Comparison of ENCODE assay signal across 8 mouse cellular contexts in the genomic region with DNA sequence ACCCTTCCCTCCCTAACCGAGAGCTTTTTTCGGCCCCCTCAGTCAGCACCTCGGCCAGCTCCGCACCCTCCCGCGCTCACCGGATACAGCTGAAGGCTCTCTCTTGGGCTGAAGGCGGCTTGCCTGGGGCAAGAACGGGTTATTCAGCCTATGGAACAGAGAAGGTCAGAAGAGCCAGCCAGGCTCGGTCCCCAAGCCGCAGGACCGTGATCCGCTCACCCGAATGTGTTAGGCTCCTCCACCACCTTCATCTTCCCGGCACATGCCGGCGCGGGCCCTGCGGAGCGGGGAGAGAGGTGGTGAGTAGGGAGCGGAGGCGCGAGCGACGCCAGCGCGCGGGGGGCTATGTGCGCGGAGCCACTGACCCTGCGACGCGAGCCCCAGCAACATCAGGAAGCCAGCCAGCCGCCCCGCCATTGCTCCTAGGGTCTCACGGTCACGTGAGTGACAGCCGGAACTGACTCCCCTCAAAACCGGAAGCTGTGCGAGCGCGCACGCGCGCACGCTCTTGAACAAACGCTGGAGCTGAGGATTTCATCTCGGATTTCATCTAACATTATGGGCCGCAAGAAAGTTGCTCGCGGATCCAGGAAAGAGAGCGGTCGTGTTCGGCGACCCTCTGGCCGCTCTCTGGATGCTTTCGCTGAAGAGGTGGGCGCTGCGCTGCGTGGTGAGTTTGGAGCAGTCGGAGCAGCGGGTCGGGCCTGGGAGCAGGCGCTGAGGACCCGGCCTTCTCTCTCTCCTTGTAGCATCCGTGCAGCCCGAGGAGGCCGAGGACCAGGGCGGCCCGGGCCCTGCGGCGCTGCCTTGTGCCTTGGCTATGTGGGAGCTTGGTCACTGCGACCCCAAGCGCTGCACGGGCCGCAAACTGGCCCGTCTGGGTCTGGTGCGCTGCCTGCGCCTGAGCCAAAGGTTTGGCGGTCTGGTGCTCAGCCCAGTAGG. TPM values are rescaled to one million over a fixed set of nuclear protein-coding genes. Genes with fewer than 3 reads are reported as not detected.
A peak's percentile ranks its signal among the peaks of the same experiment; 100 is the strongest.
DNase-seq lines count a peak whose midpoint lies in the region; ATAC-seq and TF ChIP-seq lines count a peak whose summit lies in the region.

Gene Gnptg, minus strand, starts transcription at position 430 of the 942 bp plus-strand sequence.
Gene Tsr3, plus strand, starts transcription at position 476 of the 942 bp plus-strand sequence.

- no peaks in the 10 kb centered on the region for H3K27me3 ChIP-seq in cerebellum, adult 2 months (ENCODE audit: control insufficient read depth, insufficient read depth, low read length)
- H3K27me3 ChIP-seq in forebrain, postnatal 0 days (ENCODE audit: insufficient read depth, low read length): no peaks in the 10 kb centered on the region
- no peaks in the 10 kb centered on the region for H3K27me3 ChIP-seq in lung, embryonic 15.5 days

- peak within 1 kb of the TSS; percentile 70 for H3K9ac ChIP-seq in forebrain, postnatal 0 days
- H3K9ac ChIP-seq in lung, embryonic 15.5 days: peak within 1 kb of the TSS; percentile 94

- peaks cover 9% of the 10 kb centered on the region; the same call in 1 of the 2 replicates for H3K4me1 ChIP-seq in cerebellum, adult 2 months (ENCODE audit: control insufficient read depth, insufficient read depth, low read length)
- H3K4me1 ChIP-seq in forebrain, postnatal 0 days (ENCODE audit: insufficient read depth): peaks cover 11% of the 10 kb centered on the region
- H3K4me1 ChIP-seq in lung, embryonic 15.5 days: peaks cover 19% of the 10 kb centered on the region
- peaks cover 8% of the 10 kb centered on the region for H3K4me1 ChIP-seq in olfactory bulb, adult 2 months (ENCODE audit: control insufficient read depth, insufficient read depth, low read length)

- no peaks in the 10 kb centered on the region for H3K9me3 ChIP-seq in forebrain, postnatal 0 days (ENCODE audit: low read length)
- H3K9me3 ChIP-seq in lung, embryonic 15.5 days: no peaks in the 10 kb centered on the region

- TF ChIP-seq CTCF in cerebellum, adult 2 months (IDR thresholded peaks at IDR 0.05; ENCODE audit: borderline replicate concordance, insufficient read depth, low read depth, low read length): no peak
- no peak for TF ChIP-seq CTCF in forebrain, postnatal 0 days (IDR thresholded peaks at IDR 0.05; ENCODE audit: low read depth)
- TF ChIP-seq CTCF in olfactory bulb, adult 2 months (IDR thresholded peaks at IDR 0.05; ENCODE audit: insufficient read depth, low read depth, low read length): no peak

- DNase-seq in MEL-GATA-1-ER (ENCODE audit: extremely low read depth, low read depth): peak; percentile 85
- DNase-seq in cerebellum, adult 2 months: peak; percentile 84 to 86
- DNase-seq in forebrain, postnatal 0 days: peak; percentile 92
- peak; percentile 85 for DNase-seq in heart, postnatal 4 days
- DNase-seq in layer of hippocampus, adult 8-10 months (ENCODE audit: low spot score in 2 of 2): peak; percentile 67 to 82
- peak; percentile 77 to 83 for DNase-seq in thymus, adult 18-20 months

- H3K4me3 ChIP-seq in cerebellum, adult 2 months (replicated peaks; ENCODE audit: insufficient read depth, low read depth, low read length): peak within 1 kb of the TSS; percentile 86
- peak within 1 kb of the TSS; percentile 82 for H3K4me3 ChIP-seq in forebrain, postnatal 0 days (ENCODE audit: low read depth, low read length)
- H3K4me3 ChIP-seq in lung, embryonic 15.5 days: peak within 1 kb of the TSS; percentile 81
- peak within 1 kb of the TSS; percentile 76 for H3K4me3 ChIP-seq in olfactory bulb, adult 2 months (ENCODE audit: insufficient read depth, low read depth, low read length)

- peak; percentile 78 for TF ChIP-seq POLR2A in cerebellum, adult 2 months (IDR thresholded peaks at IDR 0.05; ENCODE audit: borderline replicate concordance, insufficient read depth, low read length)
- peak; percentile 91 for TF ChIP-seq POLR2A in olfactory bulb, adult 2 months (IDR thresholded peaks at IDR 0.05; ENCODE audit: insufficient read depth, low read depth, low read length)

- H3K27ac ChIP-seq in cerebellum, adult 2 months (ENCODE audit: insufficient read depth, low read length): peak within 1 kb of the TSS; percentile 52
- peak within 1 kb of the TSS; percentile 76 for H3K27ac ChIP-seq in forebrain, postnatal 0 days (ENCODE audit: low read depth, low read length)
- H3K27ac ChIP-seq in lung, embryonic 15.5 days: peak within 1 kb of the TSS; percentile 87
- H3K27ac ChIP-seq in olfactory bulb, adult 2 months (ENCODE audit: insufficient read depth, low read depth, low read length): peak within 1 kb of the TSS; percentile 47; the same call in 1 of the 2 replicates

- peak; percentile 94 for ATAC-seq in forebrain, postnatal 0 days
- ATAC-seq in lung, embryonic 15.5 days (ENCODE audit: borderline replicate concordance, extremely low read depth, low FRiP score, low TSS enrichment): peak; percentile 82; the same call in 1 of the 2 replicates

- under 1% methylated on average over 80 of the region's 80 CpGs for WGBS in cerebellum, adult 2 months
- 1% methylated on average over 80 of the region's 80 CpGs for WGBS in forebrain, postnatal 0 days
- WGBS in lung, embryonic 15.5 days: under 1% methylated on average over 80 of the region's 80 CpGs
- WGBS in olfactory bulb, adult 2 months: under 1% methylated on average over 79 of the region's 80 CpGs

- H3K4me2 ChIP-seq in forebrain, postnatal 0 days (ENCODE audit: low read depth): peak within 1 kb of the TSS; percentile 92
- peak within 1 kb of the TSS; percentile 88 for H3K4me2 ChIP-seq in lung, embryonic 15.5 days

- peaks cover 44% of the 10 kb centered on the region for H3K36me3 ChIP-seq in forebrain, postnatal 0 days (ENCODE audit: insufficient read depth)
- H3K36me3 ChIP-seq in lung, embryonic 15.5 days: peaks cover 28% of the 10 kb centered on the region

RNA-seq across cellular contexts. Expression of gene Gnptg, which starts in this region (rescaled TPM):
- polyA plus RNA-seq in cerebellum, adult 2 months (2012; rRNA removed): 131 and 146 TPM in 2 replicates
- 91.3 and 109 TPM in 2 replicates for total RNA-seq in forebrain, postnatal 0 days (2014; rRNA removed)
- 119 and 121 TPM in 2 replicates for polyA plus RNA-seq in forebrain, postnatal 0 days (2015; fragmentation: Nextera tagmentation; extraction: Ambion mirVana)
- total RNA-seq in heart, postnatal 4 days (2021): 10 to 100 TPM; 11.2 to 14.9 TPM
- total RNA-seq in layer of hippocampus, adult 8-10 months (2022): 10 to 100 TPM; 70.8 to 79.1 (median 76.3) TPM
- 43.3 and 47.2 TPM in 2 replicates for polyA plus RNA-seq in lung, embryonic 15.5 days (2015; fragmentation: Nextera tagmentation; extraction: Ambion mirVana)
- not detected in 2 replicates for polyA plus RNA-seq in olfactory bulb, adult 2 months (2012; ENCODE audit: insufficient read depth, insufficient read length, low replicate concordance, missing spikeins)

RNA-seq across cellular contexts. Expression of gene Tsr3, which starts in this region (rescaled TPM):
- polyA plus RNA-seq in cerebellum, adult 2 months (2012; rRNA removed): 40.4 and 42.4 TPM in 2 replicates
- total RNA-seq in forebrain, postnatal 0 days (2014; rRNA removed): 56.6 and 62.0 TPM in 2 replicates
- polyA plus RNA-seq in forebrain, postnatal 0 days (2015; fragmentation: Nextera tagmentation; extraction: Ambion mirVana): 70.0 and 78.6 TPM in 2 replicates
- total RNA-seq in heart, postnatal 4 days (2021): 10 to 100 TPM; 12.7 to 14.0 TPM
- total RNA-seq in layer of hippocampus, adult 8-10 months (2022): 10 to 100 TPM; 22.9 to 28.4 (median 24.9) TPM
- polyA plus RNA-seq in lung, embryonic 15.5 days (2015; fragmentation: Nextera tagmentation; extraction: Ambion mirVana): 45.9 and 46.4 TPM in 2 replicates
- polyA plus RNA-seq in olfactory bulb, adult 2 months (2012; ENCODE audit: insufficient read depth, insufficient read length, low replicate concordance, missing spikeins): not detected in 2 replicates

Comparison
In these comparisons a context has a peak if more than half of its experiments do, and no peak if none do; other contexts are left out.
1. Peak in every context shown above with its lines: DNase-seq, ATAC-seq, H3K4me3 ChIP-seq and H3K27ac ChIP-seq.
2. RNA of gene Gnptg (polyA plus RNA-seq): 131 to 146 TPM in cerebellum, adult 2 months, 119 to 121 TPM in forebrain, postnatal 0 days and 43.3 to 47.2 TPM in lung, embryonic 15.5 days; not detected in olfactory bulb, adult 2 months; every median in the first group is over 10 times any median in the second.
3. RNA of gene Tsr3 (polyA plus RNA-seq): 70.0 to 78.6 TPM in forebrain, postnatal 0 days, 45.9 to 46.4 TPM in lung, embryonic 15.5 days and 40.4 to 42.4 TPM in cerebellum, adult 2 months; not detected in olfactory bulb, adult 2 months; every median in the first group is over 10 times any median in the second.